Mouse (Mus musculus) heart, postnatal 0 days (tissue): Measurements from ENCODE around the gene Rock2.

Experiments used
- CTCF ChIP-seq: IDR thresholded peaks from 2 replicates; pipeline ENCODE4 v1.5.1; 2016; ENCODE audit warnings: antibody characterized with exemption, control low read depth, low read depth
- EP300 ChIP-seq: IDR thresholded peaks from 2 replicates; pipeline ENCODE4 v1.6.1; 2016; ENCODE audit warnings: antibody characterized with exemption, low read depth

- TF ChIP-seq CTCF = no peak
- no peak for TF ChIP-seq EP300
Measured at GRCm38 (mm10) chr12:17009466-17009865, 114.8 kb downstream of the Rock2 start.
